Mouse (Mus musculus): ENCODE data around the gene Ptprd. TPM values are rescaled to one million over a fixed set of nuclear protein-coding genes. Genes with fewer than 3 reads are reported as not detected.

The Ptprd gene
- total and polyA plus RNA-seq, 2 experiments from 2014 or later: 5.6 to 23.3 TPM

DNA sequence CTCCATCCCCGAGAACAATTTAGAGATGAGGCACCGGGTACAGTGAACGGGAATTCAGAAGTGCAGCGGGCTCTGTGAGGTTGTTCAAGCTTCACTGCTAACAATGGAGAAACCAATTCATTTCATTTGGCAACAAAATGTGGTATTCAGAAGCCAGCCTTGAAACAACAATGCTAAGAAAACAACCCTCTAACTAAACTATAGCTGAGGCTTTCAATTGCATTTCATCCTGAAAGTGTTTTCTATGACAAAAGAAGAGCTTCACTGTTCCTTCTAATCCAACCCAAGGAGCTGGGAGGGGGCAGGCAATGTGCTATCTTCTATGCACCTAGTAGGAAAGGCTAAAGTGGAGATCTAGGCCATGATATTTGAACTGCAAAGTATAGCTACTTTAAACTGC lies 2217.2 kb downstream of the Ptprd start:
- no peak for TF ChIP-seq CTCF (IDR thresholded peaks at IDR 0.05; ENCODE audit: low read depth)
- TF ChIP-seq EP300 (IDR thresholded peaks at IDR 0.05; ENCODE audit: low read depth): no peak
- Histone ChIP-seq H3K36me3 (replicated peaks; ENCODE audit: control insufficient read depth, insufficient read depth, low read length) (no peaks in the 10 kb centered on the region), H3K4me3 (ENCODE audit: low read depth, low read length) (no peak overlapping the region), H3K4me1 (ENCODE audit: control insufficient read depth, insufficient read depth) (no peaks in the 10 kb centered on the region), H3K4me2 (ENCODE audit: low read depth, low read length) (no peak overlapping the region), H3K9me3 (replicated peaks; ENCODE audit: control insufficient read depth, low read length) (no peaks in the 10 kb centered on the region), H3K27ac (ENCODE audit: low read depth) (no peak overlapping the region), H3K9ac (replicated peaks; ENCODE audit: low read depth, low read length) (no peak overlapping the region), H3K27me3 (ENCODE audit: control insufficient read depth, insufficient read depth, low read length) (no peaks in the 10 kb centered on the region)
- ATAC-seq (ENCODE audit: insufficient read depth, low read depth) (no peak), DNase-seq (ENCODE audit: low spot score) (no peak)
- WGBS: 83% methylated on average over 4 of the region's 4 CpGs

DNA sequence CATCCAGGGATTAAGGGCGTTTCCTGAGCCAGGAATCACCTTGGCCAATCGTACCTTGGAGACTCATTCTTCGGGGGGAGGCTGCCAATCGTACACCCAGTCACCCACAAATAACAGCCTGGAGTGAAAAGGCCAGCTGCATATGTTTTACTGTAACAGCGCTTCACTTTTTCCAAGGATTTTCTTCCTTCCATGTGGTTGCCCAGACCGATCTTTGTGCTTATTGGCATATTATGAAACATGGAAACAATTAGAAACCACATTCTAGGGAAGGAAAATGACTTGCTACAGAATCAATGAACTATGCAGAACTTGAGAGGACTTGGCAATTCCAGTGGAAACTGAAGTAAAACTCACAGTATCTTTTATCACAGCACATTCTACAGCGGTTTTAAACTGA lies 2218.7 kb downstream of the Ptprd start:
- TF ChIP-seq CTCF (IDR thresholded peaks at IDR 0.05; ENCODE audit: low read depth) (no peak), EP300 (IDR thresholded peaks at IDR 0.05; ENCODE audit: low read depth) (no peak)
- no peak for ATAC-seq (ENCODE audit: insufficient read depth, low read depth)

DNA sequence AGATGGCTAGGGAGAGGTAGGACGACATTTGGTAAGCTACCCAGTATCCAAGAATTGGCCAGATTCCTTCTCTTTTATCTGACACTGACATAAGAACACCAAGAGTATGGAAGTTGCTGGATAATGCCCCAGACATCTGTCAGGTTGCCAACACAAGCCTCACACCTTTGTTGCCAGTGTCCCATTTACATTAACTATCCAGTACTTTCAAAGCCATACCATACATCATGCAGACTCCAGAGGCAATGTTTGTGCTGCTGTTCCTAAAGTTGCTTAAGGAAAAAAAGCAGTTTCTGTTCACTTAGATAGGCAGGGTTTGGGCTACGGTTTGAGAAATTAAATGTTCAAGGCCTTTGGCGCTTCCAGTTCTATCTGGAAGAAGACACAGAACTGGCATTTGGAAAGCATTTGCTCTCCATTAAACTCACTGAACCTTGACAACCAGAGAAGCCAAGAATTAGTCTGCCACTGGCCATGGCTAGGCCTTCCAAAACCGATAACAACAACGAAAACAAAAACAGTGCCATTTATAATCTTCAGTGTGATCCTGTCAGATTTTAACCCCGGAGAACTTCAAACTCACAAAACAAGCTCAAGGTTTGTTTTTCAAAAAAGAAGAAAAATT lies 2220.0 kb downstream of the Ptprd start:
- no peak overlapping the region for H3K4me2 ChIP-seq (ENCODE audit: low read depth, low read length)
- DNase-seq (ENCODE audit: low spot score): no peak
- H3K27me3 ChIP-seq (ENCODE audit: control insufficient read depth, insufficient read depth, low read length): no peaks in the 10 kb centered on the region
- no peaks in the 10 kb centered on the region for H3K36me3 ChIP-seq (replicated peaks; ENCODE audit: control insufficient read depth, insufficient read depth, low read length)
- H3K27ac ChIP-seq (ENCODE audit: low read depth): no peak overlapping the region
- no peaks in the 10 kb centered on the region for H3K4me1 ChIP-seq (ENCODE audit: control insufficient read depth, insufficient read depth)
- H3K4me3 ChIP-seq (ENCODE audit: low read depth, low read length): no peak overlapping the region
- TF ChIP-seq EP300 (IDR thresholded peaks at IDR 0.05; ENCODE audit: low read depth) (no peak), CTCF (IDR thresholded peaks at IDR 0.05; ENCODE audit: low read depth) (no peak)
- 77% methylated on average over 6 of the region's 6 CpGs for WGBS
- H3K9ac ChIP-seq (replicated peaks; ENCODE audit: low read depth, low read length): no peak overlapping the region
- ATAC-seq (ENCODE audit: insufficient read depth, low read depth): no peak
- no peaks in the 10 kb centered on the region for H3K9me3 ChIP-seq (replicated peaks; ENCODE audit: control insufficient read depth, low read length)

More for the DNA sequence above, 2218.7 kb downstream of the Ptprd start:
- Histone ChIP-seq H3K4me3 (ENCODE audit: low read depth, low read length) (no peak overlapping the region), H3K9ac (replicated peaks; ENCODE audit: low read depth, low read length) (no peak overlapping the region), H3K27ac (ENCODE audit: low read depth) (no peak overlapping the region), H3K9me3 (replicated peaks; ENCODE audit: control insufficient read depth, low read length) (no peaks in the 10 kb centered on the region), H3K4me1 (ENCODE audit: control insufficient read depth, insufficient read depth) (no peaks in the 10 kb centered on the region), H3K27me3 (ENCODE audit: control insufficient read depth, insufficient read depth, low read length) (no peaks in the 10 kb centered on the region), H3K36me3 (replicated peaks; ENCODE audit: control insufficient read depth, insufficient read depth, low read length) (no peaks in the 10 kb centered on the region), H3K4me2 (ENCODE audit: low read depth, low read length) (no peak overlapping the region)
- WGBS: 85% methylated on average over 7 of the region's 7 CpGs
- DNase-seq (ENCODE audit: low spot score): no peak

DNA sequence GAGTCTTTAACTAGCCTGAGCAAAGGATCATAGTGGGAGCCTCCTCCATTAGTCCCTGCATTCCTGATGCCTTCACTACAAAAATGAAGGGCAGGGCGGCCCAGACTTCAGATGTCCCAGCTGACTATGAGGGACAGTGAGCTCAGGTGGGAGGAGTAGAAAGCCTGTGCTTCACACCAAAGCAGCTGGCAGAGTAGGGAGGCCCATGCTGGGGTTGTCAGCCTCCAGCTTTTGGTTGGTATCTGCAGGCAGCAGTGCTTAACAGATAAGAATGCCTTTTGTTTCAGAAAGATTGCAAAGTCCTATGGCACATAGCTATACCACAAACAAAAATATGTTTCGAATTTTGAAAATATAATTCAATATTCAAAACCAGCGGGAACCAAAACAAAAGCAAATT lies 2237.0 kb downstream of the Ptprd start:
- WGBS: 63% methylated on average over 3 of the region's 3 CpGs
- Histone ChIP-seq H3K27me3 (ENCODE audit: control insufficient read depth, insufficient read depth, low read length) (no peaks in the 10 kb centered on the region), H3K27ac (ENCODE audit: low read depth) (no peak overlapping the region), H3K9me3 (replicated peaks; ENCODE audit: control insufficient read depth, low read length) (no peaks in the 10 kb centered on the region), H3K4me3 (ENCODE audit: low read depth, low read length) (no peak overlapping the region), H3K9ac (replicated peaks; ENCODE audit: low read depth, low read length) (no peak overlapping the region), H3K4me2 (ENCODE audit: low read depth, low read length) (no peak overlapping the region), H3K4me1 (ENCODE audit: control insufficient read depth, insufficient read depth) (no peaks in the 10 kb centered on the region), H3K36me3 (replicated peaks; ENCODE audit: control insufficient read depth, insufficient read depth, low read length) (no peaks in the 10 kb centered on the region)
- DNase-seq (ENCODE audit: low spot score) (no peak), ATAC-seq (ENCODE audit: insufficient read depth, low read depth) (no peak)
- TF ChIP-seq EP300 (IDR thresholded peaks at IDR 0.05; ENCODE audit: low read depth) (no peak), CTCF (IDR thresholded peaks at IDR 0.05; ENCODE audit: low read depth) (no peak)

DNA sequence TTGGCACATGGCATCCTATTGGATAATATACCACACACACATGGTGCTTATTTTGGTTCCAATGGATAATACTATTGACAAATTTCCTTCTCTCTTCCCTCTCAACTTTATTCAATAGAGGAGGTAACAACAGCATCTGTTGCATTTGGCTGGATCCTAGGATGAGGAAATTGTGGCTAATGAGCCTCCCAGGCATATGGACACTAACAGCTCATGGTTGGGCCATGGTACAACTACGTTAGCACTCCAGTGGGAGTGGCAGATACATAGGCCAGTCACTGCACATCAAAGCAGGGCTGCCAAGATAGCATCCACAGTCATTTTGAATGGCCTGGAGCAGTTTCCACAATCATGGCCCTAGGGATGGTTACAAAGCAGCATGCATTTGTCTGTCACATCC lies 2238.4 kb downstream of the Ptprd start:
- no peak for DNase-seq (ENCODE audit: low spot score)
- Histone ChIP-seq H3K4me3 (ENCODE audit: low read depth, low read length) (no peak overlapping the region), H3K36me3 (replicated peaks; ENCODE audit: control insufficient read depth, insufficient read depth, low read length) (no peaks in the 10 kb centered on the region), H3K4me1 (ENCODE audit: control insufficient read depth, insufficient read depth) (no peaks in the 10 kb centered on the region), H3K9me3 (replicated peaks; ENCODE audit: control insufficient read depth, low read length) (no peaks in the 10 kb centered on the region), H3K4me2 (ENCODE audit: low read depth, low read length) (no peak overlapping the region), H3K27me3 (ENCODE audit: control insufficient read depth, insufficient read depth, low read length) (no peaks in the 10 kb centered on the region), H3K27ac (ENCODE audit: low read depth) (no peak overlapping the region), H3K9ac (replicated peaks; ENCODE audit: low read depth, low read length) (no peak overlapping the region)
- whole genome bisulfite sequencing: 91% methylated on average over 1 of the region's 1 CpGs
- no peak for ATAC-seq (ENCODE audit: insufficient read depth, low read depth)
- no peak for TF ChIP-seq EP300 (IDR thresholded peaks at IDR 0.05; ENCODE audit: low read depth)
- no peak for TF ChIP-seq CTCF (IDR thresholded peaks at IDR 0.05; ENCODE audit: low read depth)

DNA sequence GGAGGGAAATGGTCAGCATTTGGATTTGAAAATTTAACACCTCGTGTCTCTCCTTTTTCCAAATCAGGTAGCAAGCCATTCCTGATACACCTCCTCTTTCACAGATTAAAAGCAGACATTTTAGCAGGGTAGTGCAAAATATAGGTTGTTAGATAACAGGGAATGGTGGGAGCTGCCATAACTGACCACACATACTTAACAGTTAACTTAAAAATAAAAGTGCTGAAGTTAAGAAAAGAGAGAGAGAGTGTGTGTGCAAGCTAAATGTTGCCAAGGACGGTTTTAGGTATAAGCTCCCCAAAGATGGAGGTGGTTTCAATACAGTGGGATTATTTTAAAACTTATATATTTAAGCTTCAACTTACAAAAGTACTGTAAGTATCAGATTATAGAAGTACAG lies 2241.8 kb downstream of the Ptprd start:
- no peak overlapping the region for H3K4me3 ChIP-seq (ENCODE audit: low read depth, low read length)
- H3K27ac ChIP-seq (ENCODE audit: low read depth): no peak overlapping the region
- H3K4me1 ChIP-seq (ENCODE audit: control insufficient read depth, insufficient read depth): peaks cover 7% of the 10 kb centered on the region; the same call in 1 of the 2 replicates
- H3K9ac ChIP-seq (replicated peaks; ENCODE audit: low read depth, low read length): no peak overlapping the region
- no peak for TF ChIP-seq CTCF (IDR thresholded peaks at IDR 0.05; ENCODE audit: low read depth)
- no peak for TF ChIP-seq EP300 (IDR thresholded peaks at IDR 0.05; ENCODE audit: low read depth)
- no peaks in the 10 kb centered on the region for H3K27me3 ChIP-seq (ENCODE audit: control insufficient read depth, insufficient read depth, low read length)
- ATAC-seq (ENCODE audit: insufficient read depth, low read depth) (no peak), DNase-seq (ENCODE audit: low spot score) (no peak)
- no peaks in the 10 kb centered on the region for H3K9me3 ChIP-seq (replicated peaks; ENCODE audit: control insufficient read depth, low read length)
- H3K4me2 ChIP-seq (ENCODE audit: low read depth, low read length): no peak overlapping the region
- 77% methylated on average over 2 of the region's 2 CpGs for WGBS
- H3K36me3 ChIP-seq (replicated peaks; ENCODE audit: control insufficient read depth, insufficient read depth, low read length): no peaks in the 10 kb centered on the region
